Mouse (Mus musculus) layer of hippocampus, adult 9-11 months (tissue): Measurements from ENCODE around the gene Zfp37.
"Not testable (repeated sequence)": the region's sequence is repeated elsewhere in the genome, so short reads cannot be mapped to it uniquely, and the experiment has no call there.

Experiments
- DNase-seq: peaks from one replicate; pipeline ENCODE4 v3.0.0; 2022

The Zfp37 gene

GRCm38 (mm10) chr4:62230769-62231168, at the start of gene Zfp37:
Zfp37 (minus strand) TSS chr4:62231047.
- DNase-seq, result no peak

GRCm38 (mm10) chr4:62278081-62278480, 47.2 kb upstream of the Zfp37 start:
- DNase-seq, result no peak

GRCm38 (mm10) chr4:62277222-62277621, 46.4 kb upstream of the Zfp37 start:
- DNase-seq, result no peak

- DNase-seq, result no peak
These were observed 45.8 kb upstream of the Zfp37 start for GRCm38 (mm10) chr4:62276642-62277041.

- DNase-seq, result peak; percentile 66
These were observed 44.1 kb upstream of the Zfp37 start for GRCm38 (mm10) chr4:62274841-62275536.

- no peak for DNase-seq
These were observed 43.1 kb upstream of the Zfp37 start for GRCm38 (mm10) chr4:62273916-62274315.

- DNase-seq, result no peak
These were observed 41.8 kb upstream of the Zfp37 start for GRCm38 (mm10) chr4:62272696-62273095.

GRCm38 (mm10) chr4:62267101-62267500, 36.3 kb upstream of the Zfp37 start:
- DNase-seq, result no peak

- DNase-seq, result not testable (repeated sequence)
These were observed 35.2 kb upstream of the Zfp37 start for GRCm38 (mm10) chr4:62266016-62266415.

- no peak for DNase-seq
These were observed 34.4 kb upstream of the Zfp37 start for GRCm38 (mm10) chr4:62265154-62265836.

- DNase-seq, result no peak
These were observed 32.4 kb upstream of the Zfp37 start for GRCm38 (mm10) chr4:62263133-62263844.

- no peak for DNase-seq
These were observed 31.4 kb upstream of the Zfp37 start, which contains the start of gene Slc31a2 for GRCm38 (mm10) chr4:62262276-62262675. Slc31a2 (plus strand) TSS chr4:62262562.

- DNase-seq, result no peak
These were observed 26.1 kb upstream of the Zfp37 start for GRCm38 (mm10) chr4:62256931-62257330.

GRCm38 (mm10) chr4:62254551-62254950, 23.7 kb upstream of the Zfp37 start:
- DNase-seq, result no peak

- no peak for DNase-seq
These were observed 20.9 kb upstream of the Zfp37 start for GRCm38 (mm10) chr4:62251776-62252175.

- DNase-seq, result no peak
These were observed 20.2 kb upstream of the Zfp37 start for GRCm38 (mm10) chr4:62250896-62251544.

GRCm38 (mm10) chr4:62248328-62248727, 17.5 kb upstream of the Zfp37 start:
- no peak for DNase-seq

- no peak for DNase-seq
These were observed 9.7 kb upstream of the Zfp37 start for GRCm38 (mm10) chr4:62240586-62240985.

GRCm38 (mm10) chr4:62230153-62230552, 694 bp downstream of the Zfp37 start:
- no peak for DNase-seq

- no peak for DNase-seq
These were observed 1.4 kb downstream of the Zfp37 start for GRCm38 (mm10) chr4:62229448-62229847.

- DNase-seq, result peak; percentile 36
These were observed 2.5 kb downstream of the Zfp37 start for GRCm38 (mm10) chr4:62228391-62228790.

- no peak for DNase-seq
These were observed 17.4 kb downstream of the Zfp37 start for GRCm38 (mm10) chr4:62213490-62213889.

GRCm38 (mm10) chr4:62210035-62210434, 20.8 kb downstream of the Zfp37 start:
- no peak for DNase-seq
